Mouse (Mus musculus): ENCODE results near the gene Sesn2.

GRCm38 (mm10) chr4:132501639-132502038 is 8.7 kb downstream of the Sesn2 start:
- no peak for TF ChIP-seq CTCF (IDR thresholded peaks at IDR 0.05)
- TF ChIP-seq EP300 (IDR thresholded peaks at IDR 0.05), result no peak
